Mouse (Mus musculus): Measurements from ENCODE around the gene Runx3.
"Not testable (repeated sequence)": the region's sequence is repeated elsewhere in the genome, so short reads cannot be mapped to it uniquely, and the experiment has no call there.

Runx3 gene

GRCm38 (mm10) chr4:135175406-135176120, 55.1 kb downstream of the Runx3 start:
- no peak for DNase-seq

- no peak for DNase-seq
Observed at GRCm38 (mm10) chr4:135177568-135177967, 57.1 kb downstream of the Runx3 start.

GRCm38 (mm10) chr4:135179077-135179481, 58.6 kb downstream of the Runx3 start:
- DNase-seq, result no peak

- DNase-seq, result no peak
Observed at GRCm38 (mm10) chr4:135181819-135182218, 61.4 kb downstream of the Runx3 start.

GRCm38 (mm10) chr4:135184277-135184676, 63.8 kb downstream of the Runx3 start:
- not testable (repeated sequence) for DNase-seq

- no peak for DNase-seq
Observed at GRCm38 (mm10) chr4:135189452-135190008, 69.1 kb downstream of the Runx3 start.

GRCm38 (mm10) chr4:135190364-135190763, 69.9 kb downstream of the Runx3 start:
- DNase-seq, result no peak

GRCm38 (mm10) chr4:135191185-135191584, 70.7 kb downstream of the Runx3 start:
- DNase-seq, result no peak

- DNase-seq, result no peak
Observed at GRCm38 (mm10) chr4:135191604-135192003, 71.2 kb downstream of the Runx3 start.

GRCm38 (mm10) chr4:135192841-135193240, 72.4 kb downstream of the Runx3 start:
- DNase-seq, result no peak

- no peak for DNase-seq
Observed at GRCm38 (mm10) chr4:135197857-135198256, 77.4 kb downstream of the Runx3 start.

- no peak for DNase-seq
Observed at GRCm38 (mm10) chr4:135201771-135202170, 81.3 kb downstream of the Runx3 start.

- no peak for DNase-seq
Observed at GRCm38 (mm10) chr4:135203279-135203678, 82.8 kb downstream of the Runx3 start.

- no peak for DNase-seq
Observed at GRCm38 (mm10) chr4:135203806-135204560, 83.5 kb downstream of the Runx3 start.

GRCm38 (mm10) chr4:135204666-135205065, 84.2 kb downstream of the Runx3 start:
- DNase-seq, result no peak

- DNase-seq, result no peak
Observed at GRCm38 (mm10) chr4:135205254-135205653, 84.8 kb downstream of the Runx3 start.

GRCm38 (mm10) chr4:135205711-135206600, 85.5 kb downstream of the Runx3 start:
- DNase-seq, result peak; percentile 51

- no peak for DNase-seq
Observed at GRCm38 (mm10) chr4:135209846-135210245, 89.4 kb downstream of the Runx3 start.

GRCm38 (mm10) chr4:135219652-135220051, 99.2 kb downstream of the Runx3 start:
- peak; percentile 44 for DNase-seq

- DNase-seq, result no peak
Observed at GRCm38 (mm10) chr4:135220641-135221040, 100.2 kb downstream of the Runx3 start.

GRCm38 (mm10) chr4:135221632-135222407, 101.4 kb downstream of the Runx3 start:
- no peak for DNase-seq

GRCm38 (mm10) chr4:135223808-135224207, 103.4 kb downstream of the Runx3 start:
- no peak for DNase-seq

Data from cerebellum, adult 9-10 months (tissue).